Mouse (Mus musculus): ENCODE measurements at regions not wholly inside any gene's neighbourhood (a gene's known extent, or its start where the extent isn't known, plus 50 kb on each side); places are given as distances from the start of the nearest gene placed in this dataset.

DNA sequence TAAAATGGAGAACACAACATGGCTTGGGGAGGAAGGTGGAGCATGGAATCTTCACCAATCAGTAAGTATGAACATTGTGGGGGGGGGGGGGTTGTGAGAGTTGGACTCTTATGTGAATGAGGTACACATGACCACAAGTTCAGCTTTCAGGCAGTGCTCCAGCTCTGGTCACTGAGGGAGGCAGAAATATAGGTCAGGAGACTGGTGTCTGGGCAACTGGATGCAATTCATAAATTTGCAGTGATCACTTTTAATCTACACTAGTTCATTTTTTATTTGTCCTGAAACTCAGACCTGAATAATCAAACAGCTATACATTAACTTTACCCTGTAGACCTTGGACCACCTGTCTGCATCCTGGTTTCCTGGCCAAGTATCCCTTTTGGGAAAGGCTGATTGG, 715.4 kb upstream of the Nr3c2 start:
- H3K9ac ChIP-seq (ENCODE audit: low read depth, low read length), result no peak overlapping the region
- no peaks in the 10 kb centered on the region for H3K4me1 ChIP-seq (ENCODE audit: control insufficient read depth, insufficient read depth, low read depth, low read length)
- H3K9me3 ChIP-seq (ENCODE audit: control insufficient read depth, low read length), result no peaks in the 10 kb centered on the region
- H3K36me3 ChIP-seq (ENCODE audit: control insufficient read depth, insufficient read depth, low read length), result no peaks in the 10 kb centered on the region
- H3K27ac ChIP-seq (ENCODE audit: low read depth, low read length), result no peak overlapping the region
- no peak overlapping the region for H3K4me3 ChIP-seq (ENCODE audit: low read length)
- H3K27me3 ChIP-seq (replicated peaks; ENCODE audit: control insufficient read depth, insufficient read depth, low read length), result no peaks in the 10 kb centered on the region
- no peak for ATAC-seq
- H3K4me2 ChIP-seq (ENCODE audit: low read length), result no peak overlapping the region

DNA sequence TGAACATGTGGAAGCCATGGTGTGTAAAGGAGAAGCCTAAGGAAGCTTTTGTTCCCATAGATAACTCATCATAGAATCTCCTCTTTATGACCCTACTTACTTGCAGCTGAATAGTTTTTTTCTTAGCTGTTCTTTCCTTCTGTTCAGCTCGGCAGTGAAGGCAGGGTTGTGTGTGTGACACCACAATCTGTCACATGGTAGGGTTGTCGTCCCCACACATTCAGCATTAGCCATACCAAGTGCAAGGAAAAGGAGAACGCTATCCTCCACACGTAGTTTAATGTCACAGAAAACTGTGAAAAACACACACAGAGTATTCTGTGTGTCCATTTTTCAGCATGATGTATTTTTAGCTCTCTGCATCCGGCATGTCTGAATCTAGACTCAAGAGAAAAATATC, 711.9 kb upstream of the Nr3c2 start:
- H3K4me1 ChIP-seq (ENCODE audit: control insufficient read depth, insufficient read depth, low read depth, low read length), result no peaks in the 10 kb centered on the region
- no peaks in the 10 kb centered on the region for H3K27me3 ChIP-seq (replicated peaks; ENCODE audit: control insufficient read depth, insufficient read depth, low read length)
- 71% methylated on average over 5 of the region's 5 CpGs for WGBS
- no peak overlapping the region for H3K4me3 ChIP-seq (ENCODE audit: low read length)
- no peaks in the 10 kb centered on the region for H3K36me3 ChIP-seq (ENCODE audit: control insufficient read depth, insufficient read depth, low read length)
- ATAC-seq, result no peak
- no peaks in the 10 kb centered on the region for H3K9me3 ChIP-seq (ENCODE audit: control insufficient read depth, low read length)
- no peak overlapping the region for H3K4me2 ChIP-seq (ENCODE audit: low read length)
- no peak overlapping the region for H3K27ac ChIP-seq (ENCODE audit: low read depth, low read length)
- H3K9ac ChIP-seq (ENCODE audit: low read depth, low read length), result no peak overlapping the region

DNA sequence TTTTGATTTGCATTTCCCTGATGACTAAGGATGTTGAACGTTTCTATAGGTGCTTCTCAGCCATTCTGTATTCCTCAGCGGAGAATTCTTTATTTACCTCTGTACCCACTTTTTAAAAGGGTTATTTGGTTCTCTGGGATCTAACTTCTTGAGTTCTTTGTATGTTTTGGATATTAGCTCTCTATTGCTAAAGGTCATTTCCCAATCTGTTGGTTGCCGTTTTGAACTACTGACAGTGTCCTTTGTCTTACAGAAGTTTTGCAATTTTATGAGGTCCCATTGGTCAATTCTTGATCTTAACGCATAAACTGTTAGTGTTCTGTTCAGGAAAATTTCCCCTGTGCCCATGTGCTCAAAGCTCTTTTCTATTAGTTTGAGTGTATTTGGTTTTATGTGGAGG, 687.4 kb upstream of the Nr3c2 start:
- H3K4me1 ChIP-seq (ENCODE audit: control insufficient read depth, insufficient read depth, low read depth, low read length), result no peaks in the 10 kb centered on the region
- no peak overlapping the region for H3K4me3 ChIP-seq (ENCODE audit: low read length)
- H3K9me3 ChIP-seq (ENCODE audit: control insufficient read depth, low read length), result no peaks in the 10 kb centered on the region
- 86% methylated on average over 4 of the region's 4 CpGs for WGBS
- no peaks in the 10 kb centered on the region for H3K36me3 ChIP-seq (ENCODE audit: control insufficient read depth, insufficient read depth, low read length)
- H3K4me2 ChIP-seq (ENCODE audit: low read length), result no peak overlapping the region
- H3K27me3 ChIP-seq (replicated peaks; ENCODE audit: control insufficient read depth, insufficient read depth, low read length), result no peaks in the 10 kb centered on the region
- no peak overlapping the region for H3K9ac ChIP-seq (ENCODE audit: low read depth, low read length)
- ATAC-seq, result no peak
- no peak overlapping the region for H3K27ac ChIP-seq (ENCODE audit: low read depth, low read length)

DNA sequence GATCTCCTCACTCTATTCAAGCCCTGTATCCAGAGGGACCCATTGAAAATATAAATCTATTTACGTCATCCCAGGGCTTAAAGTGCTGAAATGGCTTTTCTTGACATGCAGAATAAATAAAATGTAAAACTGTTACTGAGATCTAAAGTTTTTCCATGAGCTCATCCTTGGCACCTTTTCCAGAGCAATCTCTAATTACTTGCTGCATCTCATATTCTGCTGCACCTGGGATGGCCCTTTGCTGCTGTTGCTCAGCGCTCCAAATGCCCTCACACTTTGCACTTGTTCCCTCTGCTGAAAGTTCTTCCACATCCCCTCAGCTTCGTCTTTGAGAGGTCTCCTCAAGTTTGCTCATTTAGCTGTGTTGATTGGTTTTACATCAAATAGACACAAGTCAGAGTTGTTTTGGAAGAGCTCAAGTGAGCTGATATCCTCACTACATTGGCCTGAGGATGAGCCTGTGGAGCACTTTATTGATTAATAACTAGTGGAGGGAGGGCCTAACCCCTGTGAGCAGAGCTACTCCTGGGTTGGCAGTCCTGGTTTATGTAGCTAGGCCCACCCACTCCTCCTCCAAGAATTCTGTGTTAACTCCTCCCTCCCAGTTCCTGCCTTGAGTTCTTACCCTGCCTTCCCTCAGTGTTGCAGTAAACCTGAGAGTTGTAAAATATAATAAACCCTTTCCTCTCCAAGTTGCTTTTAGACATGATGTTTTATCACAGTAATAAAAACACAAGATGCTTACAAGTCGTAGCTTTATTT, 681.2 kb upstream of the Nr3c2 start:
- WGBS, result 86% methylated on average over 4 of the region's 4 CpGs

DNA sequence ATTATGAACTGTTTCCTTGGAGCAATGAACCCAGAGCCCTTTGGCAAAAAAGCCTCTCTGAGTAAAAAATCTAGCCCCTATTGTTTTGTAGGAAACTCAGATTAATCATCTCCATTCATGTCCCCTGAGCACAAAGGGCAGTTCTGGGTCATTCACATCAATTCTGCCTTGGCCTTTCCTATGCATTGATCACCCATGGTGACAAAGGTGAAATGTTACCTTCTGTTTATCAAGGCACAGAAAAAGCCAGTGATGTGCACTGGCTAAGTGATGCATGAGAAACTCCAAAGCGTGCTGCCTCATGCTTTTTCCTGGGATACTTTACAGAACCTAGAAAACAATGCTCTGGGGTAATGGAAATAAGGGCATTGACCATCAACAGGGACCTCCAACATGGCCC, 668.4 kb upstream of the Nr3c2 start:
- H3K27me3 ChIP-seq (replicated peaks; ENCODE audit: control insufficient read depth, insufficient read depth, low read length), result no peaks in the 10 kb centered on the region
- no peaks in the 10 kb centered on the region for H3K9me3 ChIP-seq (ENCODE audit: control insufficient read depth, low read length)
- H3K36me3 ChIP-seq (ENCODE audit: control insufficient read depth, insufficient read depth, low read length), result no peaks in the 10 kb centered on the region
- ATAC-seq, result no peak
- H3K9ac ChIP-seq (ENCODE audit: low read depth, low read length), result no peak overlapping the region
- H3K4me1 ChIP-seq (ENCODE audit: control insufficient read depth, insufficient read depth, low read depth, low read length), result no peaks in the 10 kb centered on the region
- 26% methylated on average over 1 of the region's 1 CpGs for WGBS
- H3K4me2 ChIP-seq (ENCODE audit: low read length), result no peak overlapping the region
- no peak overlapping the region for H3K27ac ChIP-seq (ENCODE audit: low read depth, low read length)
- H3K4me3 ChIP-seq (ENCODE audit: low read length), result no peak overlapping the region

More for the DNA sequence above, 681.2 kb upstream of the Nr3c2 start:
- Histone ChIP-seq H3K27me3 (replicated peaks; ENCODE audit: control insufficient read depth, insufficient read depth, low read length) (no peaks in the 10 kb centered on the region), H3K4me1 (ENCODE audit: control insufficient read depth, insufficient read depth, low read depth, low read length) (no peaks in the 10 kb centered on the region), H3K4me2 (ENCODE audit: low read length) (no peak overlapping the region), H3K9me3 (ENCODE audit: control insufficient read depth, low read length) (no peaks in the 10 kb centered on the region), H3K4me3 (ENCODE audit: low read length) (no peak overlapping the region), H3K36me3 (ENCODE audit: control insufficient read depth, insufficient read depth, low read length) (no peaks in the 10 kb centered on the region), H3K27ac (ENCODE audit: low read depth, low read length) (no peak overlapping the region), H3K9ac (ENCODE audit: low read depth, low read length) (no peak overlapping the region)
- no peak for ATAC-seq

DNA sequence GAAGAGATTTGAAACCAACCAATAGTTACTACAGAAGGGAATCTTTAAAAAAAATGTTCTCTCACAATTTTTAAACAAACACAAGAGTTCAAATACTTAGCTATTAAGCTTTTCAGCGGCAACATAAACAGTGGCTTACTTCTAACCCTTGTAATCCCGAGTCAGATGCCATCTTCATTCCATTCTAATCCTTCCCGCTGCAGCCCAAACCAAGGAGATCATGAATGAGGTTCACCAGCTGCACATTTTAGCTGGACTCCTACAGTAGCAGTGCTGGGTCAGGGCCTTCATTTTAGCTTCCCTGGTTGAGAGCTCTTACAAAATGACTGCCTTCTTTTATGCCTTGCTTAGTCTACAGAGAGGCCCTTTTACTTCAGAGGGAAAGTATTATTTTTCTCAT, 650.0 kb upstream of the Nr3c2 start:
- no peak for ATAC-seq
- Histone ChIP-seq H3K4me2 (ENCODE audit: low read length) (no peak overlapping the region), H3K4me3 (ENCODE audit: low read length) (no peak overlapping the region), H3K27ac (ENCODE audit: low read depth, low read length) (no peak overlapping the region), H3K9ac (ENCODE audit: low read depth, low read length) (no peak overlapping the region), H3K27me3 (replicated peaks; ENCODE audit: control insufficient read depth, insufficient read depth, low read length) (no peaks in the 10 kb centered on the region), H3K9me3 (ENCODE audit: control insufficient read depth, low read length) (no peaks in the 10 kb centered on the region), H3K4me1 (ENCODE audit: control insufficient read depth, insufficient read depth, low read depth, low read length) (no peaks in the 10 kb centered on the region), H3K36me3 (ENCODE audit: control insufficient read depth, insufficient read depth, low read length) (no peaks in the 10 kb centered on the region)
- WGBS, result 86% methylated on average over 3 of the region's 3 CpGs

DNA sequence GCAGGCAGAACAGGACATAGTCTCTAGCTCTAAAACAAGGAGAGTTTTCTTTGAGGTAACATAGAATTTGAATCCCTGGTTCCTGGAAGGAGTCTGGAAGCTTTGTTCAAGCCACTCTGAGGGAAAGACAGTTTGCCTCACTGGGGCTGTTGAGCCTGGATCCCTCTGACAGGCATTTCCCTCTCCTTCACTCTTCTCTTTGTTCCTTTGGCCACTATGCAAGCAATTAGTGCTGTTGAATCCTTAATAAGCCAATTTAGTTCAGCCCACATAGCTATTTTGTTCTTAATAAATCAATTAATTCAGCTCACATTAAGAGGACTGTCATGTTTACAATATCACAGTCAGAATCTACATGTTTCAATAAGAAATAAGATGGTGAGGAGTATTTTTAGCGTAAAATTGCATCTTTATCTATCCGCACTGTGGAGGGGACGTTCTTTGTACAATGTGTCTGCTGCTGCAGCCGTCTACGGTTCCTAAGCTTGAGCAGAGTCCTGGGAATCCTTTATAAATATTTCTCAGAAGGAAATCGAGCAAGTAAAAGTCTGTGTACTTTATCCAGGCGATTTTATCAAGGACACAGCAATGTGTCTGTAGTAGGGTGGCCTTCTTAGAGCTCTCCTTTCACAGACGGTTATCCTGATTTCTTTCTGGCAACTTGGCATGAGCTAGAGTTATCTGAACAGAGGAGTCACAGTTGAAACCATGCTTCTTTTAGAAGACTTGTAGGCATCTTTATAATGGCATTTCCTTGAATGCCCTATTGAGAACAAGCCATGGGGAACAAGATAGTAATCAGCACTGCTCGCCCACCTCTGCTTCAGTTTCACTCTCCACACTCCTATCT, 646.9 kb upstream of the Nr3c2 start:
- H3K4me2 ChIP-seq (ENCODE audit: low read length), result no peak overlapping the region
- ATAC-seq, result peak; percentile 69
- H3K4me1 ChIP-seq (ENCODE audit: control insufficient read depth, insufficient read depth, low read depth, low read length), result no peaks in the 10 kb centered on the region
- no peak overlapping the region for H3K27ac ChIP-seq (ENCODE audit: low read depth, low read length)
- H3K27me3 ChIP-seq (replicated peaks; ENCODE audit: control insufficient read depth, insufficient read depth, low read length), result no peaks in the 10 kb centered on the region
- no peak overlapping the region for H3K9ac ChIP-seq (ENCODE audit: low read depth, low read length)
- WGBS, result 47% methylated on average over 9 of the region's 9 CpGs
- no peak overlapping the region for H3K4me3 ChIP-seq (ENCODE audit: low read length)
- no peaks in the 10 kb centered on the region for H3K36me3 ChIP-seq (ENCODE audit: control insufficient read depth, insufficient read depth, low read length)
- H3K9me3 ChIP-seq (ENCODE audit: control insufficient read depth, low read length), result no peaks in the 10 kb centered on the region

Data from hindbrain, embryonic 16.5 days (tissue).